Mouse (Mus musculus): ENCODE results near the gene Dhrs3. TPM values are rescaled to one million over a fixed set of nuclear protein-coding genes. Genes with fewer than 3 reads are reported as not detected.

Dhrs3 gene
- polyA plus RNA-seq, 1 experiment from 2014 or later = 229 TPM

- H3K9ac ChIP-seq (replicated peaks; ENCODE audit: low read depth) = peak overlapping the region; percentile 94
- H3K27ac ChIP-seq (ENCODE audit: low read length) = peak overlapping the region; percentile 96
- under 1% methylated on average over 11 of the region's 11 CpGs for WGBS
- peaks cover 21% of the 10 kb centered on the region; the same call in 1 of the 2 replicates for H3K4me1 ChIP-seq (ENCODE audit: insufficient read depth, low read depth, low read length)
- no peaks in the 10 kb centered on the region for H3K9me3 ChIP-seq (ENCODE audit: low read length)
- H3K4me2 ChIP-seq (replicated peaks; ENCODE audit: low read depth, low read length) = peak overlapping the region; percentile 81
- DNase-seq (ENCODE audit: low spot score) = peak; percentile 79
- ATAC-seq = peak; percentile 10; the same call in 1 of the 2 replicates
- peak overlapping the region; percentile 86 for H3K4me3 ChIP-seq (ENCODE audit: low read depth, low read length)
- H3K36me3 ChIP-seq (ENCODE audit: insufficient read depth, low read length) = 0 out of 2 replicates have a peak, but pooled peaks cover 2% of the 10 kb centered on the region
- TF ChIP-seq CTCF (IDR thresholded peaks at IDR 0.05) = no peak
- no peak for TF ChIP-seq EP300 (IDR thresholded peaks at IDR 0.05)
- H3K27me3 ChIP-seq (replicated peaks; ENCODE audit: insufficient read depth, low read length) = no peaks in the 10 kb centered on the region
Observed at GRCm38 (mm10) chr4:144894487-144895210, 2.0 kb downstream of the Dhrs3 start.

DNA sequence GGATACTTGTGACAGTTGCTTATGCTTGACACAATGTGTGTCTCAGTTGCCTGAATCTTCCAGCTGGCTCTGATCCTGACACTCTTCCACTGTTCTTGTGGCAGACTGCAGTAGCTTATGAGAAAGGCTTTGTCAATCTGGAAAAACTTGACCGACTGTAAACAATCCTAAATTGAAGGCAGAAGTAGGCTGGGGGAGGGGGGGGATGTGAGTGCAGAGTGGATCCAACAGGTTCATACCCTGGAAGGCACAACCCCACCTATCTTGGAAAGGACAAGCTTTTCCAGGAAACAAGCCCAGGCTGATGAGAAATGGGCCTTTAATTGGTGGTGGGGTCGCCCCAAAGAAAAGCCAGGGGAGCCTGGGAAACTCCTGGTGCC is 2.6 kb downstream of the Dhrs3 start:
- Histone ChIP-seq H3K4me2 (replicated peaks; ENCODE audit: low read depth, low read length) (peak overlapping the region; percentile 81), H3K4me3 (ENCODE audit: low read depth, low read length) (peak overlapping the region; percentile 86), H3K27me3 (replicated peaks; ENCODE audit: insufficient read depth, low read length) (no peaks in the 10 kb centered on the region), H3K4me1 (ENCODE audit: insufficient read depth, low read depth, low read length) (peaks cover 21% of the 10 kb centered on the region; the same call in 1 of the 2 replicates), H3K9me3 (ENCODE audit: low read length) (no peaks in the 10 kb centered on the region), H3K36me3 (ENCODE audit: insufficient read depth, low read length) (0 out of 2 replicates have a peak, but pooled peaks cover 5% of the 10 kb centered on the region), H3K9ac (replicated peaks; ENCODE audit: low read depth) (peak overlapping the region; percentile 94), H3K27ac (ENCODE audit: low read length) (peak overlapping the region; percentile 96)
- no peak for TF ChIP-seq CTCF (IDR thresholded peaks at IDR 0.05)
- peak; percentile 84 for DNase-seq (ENCODE audit: low spot score)
- peak; percentile 7 for ATAC-seq
- 3% methylated on average over 2 of the region's 2 CpGs for WGBS

- peak overlapping the region; percentile 28; the same call in 1 of the 2 replicates for H3K27ac ChIP-seq (ENCODE audit: low read length)
- no peak for ATAC-seq
- peak overlapping the region; percentile 2; the same call in 1 of the 2 replicates for H3K4me3 ChIP-seq (ENCODE audit: low read depth, low read length)
- 45% methylated on average over 3 of the region's 3 CpGs for WGBS
- peak overlapping the region; percentile 81 for H3K4me2 ChIP-seq (replicated peaks; ENCODE audit: low read depth, low read length)
- TF ChIP-seq EP300 (IDR thresholded peaks at IDR 0.05) (no peak), CTCF (IDR thresholded peaks at IDR 0.05) (peak; percentile 66)
- DNase-seq (ENCODE audit: low spot score) = peak; percentile 87
- H3K4me1 ChIP-seq (ENCODE audit: insufficient read depth, low read depth, low read length) = peaks cover 22% of the 10 kb centered on the region
- 0 out of 2 replicates have a peak, but pooled peaks cover 5% of the 10 kb centered on the region for H3K36me3 ChIP-seq (ENCODE audit: insufficient read depth, low read length)
- H3K9me3 ChIP-seq (ENCODE audit: low read length) = no peaks in the 10 kb centered on the region
- H3K27me3 ChIP-seq (replicated peaks; ENCODE audit: insufficient read depth, low read length) = no peaks in the 10 kb centered on the region
- peak overlapping the region; percentile 1; the same call in 1 of the 2 replicates for H3K9ac ChIP-seq (replicated peaks; ENCODE audit: low read depth)
Observed at GRCm38 (mm10) chr4:144896321-144896720, 3.7 kb downstream of the Dhrs3 start.

- DNase-seq (ENCODE audit: low spot score) (peak; percentile 79), ATAC-seq (peak; percentile 67)
- TF ChIP-seq EP300 (IDR thresholded peaks at IDR 0.05) (peak; percentile 98), CTCF (IDR thresholded peaks at IDR 0.05) (no peak)
- H3K4me1 ChIP-seq (ENCODE audit: insufficient read depth, low read depth, low read length) = peaks cover 30% of the 10 kb centered on the region
- no peak overlapping the region; the same call in 1 of the 2 replicates for H3K4me2 ChIP-seq (replicated peaks; ENCODE audit: low read depth, low read length)
- 0 out of 2 replicates have a peak, but pooled peaks cover 5% of the 10 kb centered on the region for H3K36me3 ChIP-seq (ENCODE audit: insufficient read depth, low read length)
- no peak overlapping the region for H3K4me3 ChIP-seq (ENCODE audit: low read depth, low read length)
- H3K27ac ChIP-seq (ENCODE audit: low read length) = peak overlapping the region; percentile 43; the same call in 1 of the 2 replicates
- H3K9ac ChIP-seq (replicated peaks; ENCODE audit: low read depth) = no peak overlapping the region
- H3K9me3 ChIP-seq (ENCODE audit: low read length) = no peaks in the 10 kb centered on the region
- H3K27me3 ChIP-seq (replicated peaks; ENCODE audit: insufficient read depth, low read length) = no peaks in the 10 kb centered on the region
- 37% methylated on average over 6 of the region's 6 CpGs for WGBS
Observed at GRCm38 (mm10) chr4:144898036-144898649, 5.5 kb downstream of the Dhrs3 start.

GRCm38 (mm10) chr4:144898737-144899136 is 6.1 kb downstream of the Dhrs3 start:
- Histone ChIP-seq H3K27ac (ENCODE audit: low read length) (0 out of 2 replicates have a peak overlapping the region, but pooled peaks have one; percentile 43), H3K4me1 (ENCODE audit: insufficient read depth, low read depth, low read length) (peaks cover 32% of the 10 kb centered on the region)
- 89% methylated on average over 2 of the region's 2 CpGs for WGBS

DNA sequence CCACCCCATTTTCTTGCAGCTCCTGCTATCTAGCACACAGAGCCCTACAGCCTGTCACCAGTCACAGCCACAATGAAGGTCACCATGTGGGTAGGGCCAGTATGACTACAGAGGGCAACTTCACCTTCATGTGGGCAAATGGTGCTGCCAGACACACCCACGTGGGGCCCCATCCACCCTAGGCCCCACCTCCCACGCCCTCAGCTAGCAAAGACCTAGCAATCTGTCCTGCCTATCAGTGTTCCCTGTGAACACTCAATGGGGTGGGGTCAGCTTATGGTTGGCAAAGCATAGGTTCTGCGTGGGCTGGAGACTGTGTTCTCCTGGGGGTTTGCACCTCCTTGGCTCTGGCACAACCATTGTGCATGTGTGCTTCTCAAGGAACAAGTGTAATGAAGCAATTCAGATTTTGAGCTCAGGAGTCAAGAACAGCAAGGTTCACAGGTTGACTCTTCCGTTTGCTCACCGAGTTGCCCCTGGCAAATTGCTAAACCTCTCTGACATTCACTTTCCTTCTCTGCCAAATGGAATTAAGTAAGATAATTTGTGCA is 9.0 kb downstream of the Dhrs3 start:
- Histone ChIP-seq H3K27ac (ENCODE audit: low read length) (0 out of 2 replicates have a peak overlapping the region, but pooled peaks have one; percentile 15), H3K36me3 (ENCODE audit: insufficient read depth, low read length) (0 out of 2 replicates have a peak, but pooled peaks cover 9% of the 10 kb centered on the region), H3K9me3 (ENCODE audit: low read length) (no peaks in the 10 kb centered on the region), H3K27me3 (replicated peaks; ENCODE audit: insufficient read depth, low read length) (no peaks in the 10 kb centered on the region), H3K4me3 (ENCODE audit: low read depth, low read length) (no peak overlapping the region), H3K9ac (replicated peaks; ENCODE audit: low read depth) (no peak overlapping the region), H3K4me2 (replicated peaks; ENCODE audit: low read depth, low read length) (no peak overlapping the region), H3K4me1 (ENCODE audit: insufficient read depth, low read depth, low read length) (peaks cover 50% of the 10 kb centered on the region)
- TF ChIP-seq CTCF (IDR thresholded peaks at IDR 0.05) = no peak
- no peak for TF ChIP-seq EP300 (IDR thresholded peaks at IDR 0.05)
- no peak for DNase-seq (ENCODE audit: low spot score)
- ATAC-seq = no peak
- WGBS = 69% methylated on average over 5 of the region's 5 CpGs

More at GRCm38 (mm10) chr4:144898737-144899136, 6.1 kb downstream of the Dhrs3 start:
- H3K9me3 ChIP-seq (ENCODE audit: low read length) = no peaks in the 10 kb centered on the region
- H3K27me3 ChIP-seq (replicated peaks; ENCODE audit: insufficient read depth, low read length) = no peaks in the 10 kb centered on the region
- 0 out of 2 replicates have a peak, but pooled peaks cover 5% of the 10 kb centered on the region for H3K36me3 ChIP-seq (ENCODE audit: insufficient read depth, low read length)
- DNase-seq (ENCODE audit: low spot score) (no peak), ATAC-seq (no peak)
- no peak for TF ChIP-seq CTCF (IDR thresholded peaks at IDR 0.05)
- TF ChIP-seq EP300 (IDR thresholded peaks at IDR 0.05) = no peak
- no peak overlapping the region for H3K9ac ChIP-seq (replicated peaks; ENCODE audit: low read depth)
- H3K4me2 ChIP-seq (replicated peaks; ENCODE audit: low read depth, low read length) = no peak overlapping the region
- no peak overlapping the region for H3K4me3 ChIP-seq (ENCODE audit: low read depth, low read length)
